Mouse (Mus musculus) midbrain, postnatal 0 days (tissue): ENCODE data around the gene P2rx3. TPM values are rescaled to one million over a fixed set of nuclear protein-coding genes. Genes with fewer than 3 reads are reported as not detected.

Experiments used
- ATAC-seq: fragments of 200-750 bp; cut with Nextera tagmentation; 2 replicates; pipeline ENCODE4 v1.8.0; 2017; ENCODE audit warnings: moderate number of reproducible peaks, mild to moderate bottlenecking, moderate TSS enrichment, moderate library complexity; ENCODE audit not compliant: low FRiP score
- DNase-seq: peaks from one replicate; pipeline ENCODE4 v3.0.0-alpha.2; 2015; ENCODE audit warnings: low spot score
- H3K27ac ChIP-seq: fragments of 300-500 bp; sonication (generic); 2 replicates; pipeline ENCODE4 v1.5.1; 2014; ENCODE audit warnings: low read depth, mild to moderate bottlenecking, low read length, mixed read lengths
- H3K27me3 ChIP-seq: fragments of 300-500 bp; sonication (generic); 2 replicates; pipeline ENCODE4 v1.6.1; 2014; ENCODE audit warnings: low read length, control low read depth, mixed read lengths; ENCODE audit not compliant: insufficient read depth
- H3K36me3 ChIP-seq: fragments of 300-500 bp; sonication (generic); 2 replicates; pipeline ENCODE4 v1.6.1; 2014; ENCODE audit warnings: low read length, control low read depth, mixed read lengths; ENCODE audit not compliant: insufficient read depth
- H3K4me1 ChIP-seq: fragments of 300-500 bp; sonication (generic); 2 replicates; pipeline ENCODE4 v1.6.1; 2014; ENCODE audit warnings: mild to moderate bottlenecking, control low read depth, antibody characterized with exemption, low read length, mixed read lengths; ENCODE audit not compliant: insufficient read depth
- H3K4me2 ChIP-seq: fragments of 300-500 bp; sonication (generic); 2 replicates; pipeline ENCODE4 v1.6.1; 2014; ENCODE audit warnings: low read depth, mild to moderate bottlenecking, low read length, mixed read lengths; ENCODE audit not compliant: poor library complexity, severe bottlenecking
- H3K4me3 ChIP-seq: fragments of 300-500 bp; sonication (generic); 2 replicates; pipeline ENCODE4 v1.5.1; 2014; ENCODE audit warnings: low read depth, mild to moderate bottlenecking, low read length, moderate library complexity
- H3K9ac ChIP-seq: fragments of 300-500 bp; sonication (generic); replicated peaks from 2 replicates; pipeline ENCODE4 v1.6.1; 2014; ENCODE audit warnings: mild to moderate bottlenecking, low read length, moderate library complexity, mixed read lengths; ENCODE audit not compliant: poor library complexity, severe bottlenecking
- H3K9me3 ChIP-seq: fragments of 300-500 bp; sonication (generic); 2 replicates; pipeline ENCODE4 v1.6.1; 2016; ENCODE audit warnings: low read length, control low read depth
- CTCF ChIP-seq: IDR thresholded peaks from 2 replicates; pipeline ENCODE4 v1.5.1; 2016; ENCODE audit warnings: antibody characterized with exemption, mild to moderate bottlenecking
- WGBS: fragments of 180-500 bp; shearing (Covaris S2); extraction: QIAGEN DNeasy Blood & Tissue Kit; methylation state at CpG from one replicate; pipeline ENCODE4 v1.1.7; 2014; 5-methylcytosine and 5-hydroxymethylcytosine counted together
- polyA plus RNA-seq: library from polyadenylated mRNA; unstranded; fragments of >200 nt; fragmentation: Nextera tagmentation; extraction: Ambion mirVana; gene quantifications from 2 replicates; pipeline ENCODE4 v1.2.1, GENCODE M21; 2015
- total RNA-seq: library from RNA; depleted of rRNA; stranded (reverse); fragments of >200 nt; gene quantifications from 2 replicates; pipeline ENCODE4 v1.2.3, GENCODE M21; 2014; rRNA removed

P2rx3 gene
- 0.14 and 2.7 TPM in 2 replicates for total RNA-seq
- 0.48 and 0.88 TPM in 2 replicates for polyA plus RNA-seq

GRCm38 (mm10) chr2:85037047-85038026 lies at the start of gene P2rx3, which contains the start of gene Ssrp1:
Gene P2rx3 (minus strand): TSS chr2:85037462.
Gene Ssrp1 (plus strand): TSS chr2:85037234.
- TF ChIP-seq CTCF: peak; percentile 41

DNA sequence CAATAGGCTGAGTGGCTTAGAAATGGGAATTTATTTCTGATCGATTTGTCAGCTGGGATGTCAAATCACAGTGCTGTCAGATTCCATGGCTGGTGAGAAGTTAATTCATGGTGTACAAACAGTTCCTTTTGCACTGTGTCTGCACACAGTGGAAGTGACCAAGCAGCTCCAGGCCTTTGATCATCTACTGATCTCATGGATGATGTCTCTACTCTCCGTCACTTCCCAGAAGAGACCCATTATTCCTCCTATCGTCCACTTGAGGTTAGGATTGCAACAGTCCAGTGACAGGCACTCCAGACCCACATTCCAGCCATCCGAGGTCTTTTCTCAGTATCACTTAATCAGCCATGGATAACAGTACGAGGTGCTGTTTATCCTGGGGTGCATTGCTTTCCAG lies 36.5 kb upstream of the P2rx3 start:
- H3K4me1 ChIP-seq: no peaks in the 10 kb centered on the region
- WGBS: 88% methylated on average over 5 of the region's 5 CpGs
- DNase-seq (no peak), ATAC-seq (no peak)
- H3K4me2 ChIP-seq: no peak overlapping the region
- no peak overlapping the region for H3K9ac ChIP-seq
- no peaks in the 10 kb centered on the region for H3K27me3 ChIP-seq
- H3K4me3 ChIP-seq: no peak overlapping the region
- TF ChIP-seq CTCF: no peak
- H3K27ac ChIP-seq: no peak overlapping the region
- peaks cover 47% of the 10 kb centered on the region for H3K36me3 ChIP-seq
- H3K9me3 ChIP-seq: no peaks in the 10 kb centered on the region

More at GRCm38 (mm10) chr2:85037047-85038026, at the start of gene P2rx3, which contains the start of gene Ssrp1:
- H3K9me3 ChIP-seq: no peaks in the 10 kb centered on the region
- ATAC-seq: peak; percentile 96
- 1% methylated on average over 65 of the region's 66 CpGs for WGBS
- DNase-seq: peak; percentile 97
- H3K36me3 ChIP-seq: peaks cover 25% of the 10 kb centered on the region
- peak within 1 kb of the TSS; percentile 77 for H3K9ac ChIP-seq
- H3K4me3 ChIP-seq: peak within 1 kb of the TSS; percentile 49
- peak within 1 kb of the TSS; percentile 72 for H3K27ac ChIP-seq
- H3K27me3 ChIP-seq: no peaks in the 10 kb centered on the region
- H3K4me2 ChIP-seq: peak within 1 kb of the TSS; percentile 70
- H3K4me1 ChIP-seq: peaks cover 4% of the 10 kb centered on the region; the same call in 1 of the 2 replicates

DNA sequence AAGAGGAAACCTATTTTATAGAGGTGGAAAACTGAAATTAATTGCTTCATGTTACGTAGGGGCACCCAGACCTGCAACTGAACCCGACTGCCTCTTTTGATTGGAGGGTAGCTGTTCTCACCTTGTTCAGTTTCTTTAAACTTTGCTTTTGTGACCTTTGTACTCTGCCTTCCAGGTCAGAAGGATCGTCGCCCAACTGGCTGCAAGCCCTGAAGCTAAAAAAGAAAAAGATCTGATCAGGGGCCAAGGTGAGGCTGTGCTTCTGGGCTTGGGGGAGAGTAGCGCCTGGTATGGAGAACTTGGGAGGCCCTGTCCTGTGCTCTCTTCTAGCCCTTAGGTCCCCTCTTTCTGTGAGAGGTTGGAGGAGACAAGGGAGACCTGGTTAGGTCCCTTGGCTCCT lies 34.7 kb upstream of the P2rx3 start:
- Histone ChIP-seq H3K4me1 (no peaks in the 10 kb centered on the region), H3K36me3 (peaks cover 47% of the 10 kb centered on the region), H3K27ac (no peak overlapping the region), H3K9ac (no peak overlapping the region), H3K4me2 (no peak overlapping the region), H3K27me3 (no peaks in the 10 kb centered on the region), H3K4me3 (no peak overlapping the region), H3K9me3 (no peaks in the 10 kb centered on the region)
- TF ChIP-seq CTCF: no peak
- WGBS: 100% methylated on average over 5 of the region's 5 CpGs
- no peak for DNase-seq
- ATAC-seq: no peak

DNA sequence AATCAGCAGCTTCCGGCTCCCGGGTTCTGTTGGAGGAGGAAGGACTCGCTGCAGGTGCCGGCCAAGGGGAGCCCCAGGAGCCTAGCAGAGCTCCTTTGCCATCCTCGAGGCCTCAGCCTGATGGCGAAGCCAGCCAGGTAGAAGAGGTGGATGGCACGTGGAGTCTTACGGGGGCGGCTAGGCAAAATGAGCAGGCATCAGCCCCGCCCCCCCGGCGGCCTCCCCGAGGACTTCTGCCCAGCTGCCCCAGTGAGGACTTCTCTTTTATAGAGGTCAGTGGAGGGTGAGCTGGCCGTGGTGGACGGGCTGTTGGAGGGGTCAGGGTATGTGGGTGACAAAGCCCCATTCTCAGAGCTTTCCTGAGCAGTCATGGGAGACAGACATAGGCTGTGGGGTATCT lies 32.8 kb upstream of the P2rx3 start:
- H3K9me3 ChIP-seq: no peaks in the 10 kb centered on the region
- H3K27ac ChIP-seq: no peak overlapping the region
- no peak for TF ChIP-seq CTCF
- 71% methylated on average over 15 of the region's 15 CpGs for WGBS
- no peaks in the 10 kb centered on the region for H3K4me1 ChIP-seq
- no peaks in the 10 kb centered on the region for H3K27me3 ChIP-seq
- H3K4me2 ChIP-seq: no peak overlapping the region
- ATAC-seq (no peak), DNase-seq (no peak)
- peaks cover 39% of the 10 kb centered on the region for H3K36me3 ChIP-seq
- H3K4me3 ChIP-seq: no peak overlapping the region
- H3K9ac ChIP-seq: no peak overlapping the region

GRCm38 (mm10) chr2:85068626-85069025 lies 31.4 kb upstream of the P2rx3 start:
- no peaks in the 10 kb centered on the region for H3K9me3 ChIP-seq
- no peak overlapping the region for H3K4me3 ChIP-seq
- no peak overlapping the region for H3K9ac ChIP-seq
- no peak overlapping the region for H3K4me2 ChIP-seq
- H3K4me1 ChIP-seq: no peaks in the 10 kb centered on the region
- DNase-seq: no peak
- H3K27ac ChIP-seq: no peak overlapping the region
- WGBS: 87% methylated on average over 2 of the region's 2 CpGs
- no peak for ATAC-seq
- no peaks in the 10 kb centered on the region for H3K27me3 ChIP-seq
- TF ChIP-seq CTCF: no peak
- peaks cover 35% of the 10 kb centered on the region for H3K36me3 ChIP-seq
